Mouse (Mus musculus) heart, embryonic 10.5 days (tissue): ENCODE measurements around the gene Etv6. TPM values are rescaled to one million over a fixed set of nuclear protein-coding genes. Genes with fewer than 3 reads are reported as not detected.

Source experiments
- DNase-seq: peaks from one replicate; pipeline ENCODE4 v3.0.0-alpha.2; 2017; ENCODE audit warnings: low spot score
- H3K27ac ChIP-seq: fragments of 300-500 bp; sonication (generic); 2 replicates; pipeline ENCODE4 v1.5.1; 2016; ENCODE audit warnings: mild to moderate bottlenecking
- H3K27me3 ChIP-seq: fragments of 300-500 bp; sonication (generic); 2 replicates; pipeline ENCODE4 v1.6.1; 2016; ENCODE audit warnings: mild to moderate bottlenecking; ENCODE audit not compliant: poor library complexity, insufficient read depth, severe bottlenecking
- H3K36me3 ChIP-seq: fragments of 300-500 bp; sonication (generic); 2 replicates; pipeline ENCODE4 v1.6.1; 2016; ENCODE audit warnings: mild to moderate bottlenecking, moderate library complexity
- H3K4me1 ChIP-seq: fragments of 300-500 bp; sonication (generic); 2 replicates; pipeline ENCODE4 v1.6.1; 2016; ENCODE audit warnings: mild to moderate bottlenecking
- H3K4me3 ChIP-seq: fragments of 300-500 bp; sonication (generic); 2 replicates; pipeline ENCODE4 v1.5.1; 2016; ENCODE audit warnings: mild to moderate bottlenecking, moderate library complexity
- H3K9me3 ChIP-seq: fragments of 300-500 bp; sonication (generic); 2 replicates; pipeline ENCODE4 v1.6.1; 2016; ENCODE audit warnings: mild to moderate bottlenecking, moderate library complexity
- WGBS: fragments of 180-500 bp; shearing (Covaris S2); methylation state at CpG from one replicate; pipeline ENCODE4 v1.1.7; 2016; 5-methylcytosine and 5-hydroxymethylcytosine counted together
- polyA plus RNA-seq: library from polyadenylated mRNA; unstranded; fragments of >200 nt; fragmentation: Nextera tagmentation; extraction: Ambion mirVana; gene quantifications from 2 replicates; pipeline ENCODE4 v1.2.1, GENCODE M21; 2016

The Etv6 gene
- polyA plus RNA-seq, 1 experiment from 2014 or later, result 16.2 TPM

DNA sequence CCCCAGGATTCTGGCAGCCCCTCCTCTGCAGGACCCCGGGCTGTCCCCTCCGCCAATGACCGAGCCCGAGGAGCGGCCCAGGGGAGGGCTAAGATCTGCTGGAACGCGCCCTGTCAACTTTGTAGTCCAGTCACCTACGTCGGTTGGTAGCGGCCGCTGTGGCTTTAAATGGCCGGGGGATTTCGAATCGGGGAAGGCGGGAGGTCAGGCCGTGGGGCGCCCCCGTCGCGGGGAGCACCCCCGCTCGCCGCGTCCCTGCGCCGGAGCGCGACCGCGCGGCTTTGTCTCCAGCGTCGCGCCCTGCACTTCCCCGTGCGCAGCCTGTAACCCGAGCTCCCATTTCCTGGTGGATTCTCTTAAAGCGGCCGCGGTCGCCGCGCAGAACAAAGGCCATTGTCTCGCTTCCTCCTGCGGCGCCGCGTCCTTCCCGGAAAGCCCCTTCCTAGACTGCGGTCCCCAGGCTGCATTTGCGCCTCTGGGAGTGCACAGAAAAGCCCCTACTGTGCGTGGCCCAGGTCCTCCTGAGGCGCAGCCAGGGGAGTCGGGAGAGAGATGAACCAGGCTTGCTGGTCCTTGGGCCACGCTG lies 503 bp upstream of the Etv6 start:
- Histone ChIP-seq H3K9me3 (no peaks in the 10 kb centered on the region), H3K36me3 (no peaks in the 10 kb centered on the region), H3K27me3 (no peaks in the 10 kb centered on the region), H3K4me1 (peaks cover 34% of the 10 kb centered on the region), H3K27ac (peak overlapping the region; percentile 100), H3K4me3 (peak overlapping the region; percentile 86)
- under 1% methylated on average over 55 of the region's 55 CpGs for WGBS
- peak; percentile 96 for DNase-seq

- DNase-seq, result no peak
- Histone ChIP-seq H3K27me3 (no peaks in the 10 kb centered on the region), H3K9me3 (no peaks in the 10 kb centered on the region), H3K4me1 (peaks cover 49% of the 10 kb centered on the region), H3K36me3 (no peaks in the 10 kb centered on the region), H3K4me3 (peak overlapping the region; percentile 86), H3K27ac (peak overlapping the region; percentile 100)
- 0% methylated on average over 7 of the region's 8 CpGs for WGBS
Measured at GRCm38 (mm10) chr6:134036491-134036911, 1.0 kb downstream of the Etv6 start.

GRCm38 (mm10) chr6:134036951-134037431 lies 1.5 kb downstream of the Etv6 start:
- Histone ChIP-seq H3K9me3 (no peaks in the 10 kb centered on the region), H3K4me1 (peaks cover 54% of the 10 kb centered on the region), H3K27ac (peak overlapping the region; percentile 100), H3K27me3 (no peaks in the 10 kb centered on the region), H3K4me3 (peak overlapping the region; percentile 86), H3K36me3 (no peaks in the 10 kb centered on the region)
- no peak for DNase-seq
- 10% methylated on average over 3 of the region's 3 CpGs for WGBS

- no peaks in the 10 kb centered on the region for H3K27me3 ChIP-seq
- no peak for DNase-seq
- H3K4me1 ChIP-seq, result peaks cover 62% of the 10 kb centered on the region
- no peaks in the 10 kb centered on the region for H3K36me3 ChIP-seq
- H3K4me3 ChIP-seq, result peak overlapping the region; percentile 86
- peak overlapping the region; percentile 42; the same call in 1 of the 2 replicates for H3K27ac ChIP-seq
- no peaks in the 10 kb centered on the region for H3K9me3 ChIP-seq
- 14% methylated on average over 10 of the region's 10 CpGs for WGBS
Measured at GRCm38 (mm10) chr6:134037960-134038359, 2.5 kb downstream of the Etv6 start.

GRCm38 (mm10) chr6:134038881-134039280 lies 3.4 kb downstream of the Etv6 start:
- WGBS, result 3% methylated on average over 6 of the region's 6 CpGs
- Histone ChIP-seq H3K9me3 (no peaks in the 10 kb centered on the region), H3K36me3 (no peaks in the 10 kb centered on the region), H3K4me1 (peaks cover 71% of the 10 kb centered on the region), H3K4me3 (peak overlapping the region; percentile 86), H3K27ac (peak overlapping the region; percentile 63), H3K27me3 (no peaks in the 10 kb centered on the region)
- DNase-seq, result peak; percentile 83

DNA sequence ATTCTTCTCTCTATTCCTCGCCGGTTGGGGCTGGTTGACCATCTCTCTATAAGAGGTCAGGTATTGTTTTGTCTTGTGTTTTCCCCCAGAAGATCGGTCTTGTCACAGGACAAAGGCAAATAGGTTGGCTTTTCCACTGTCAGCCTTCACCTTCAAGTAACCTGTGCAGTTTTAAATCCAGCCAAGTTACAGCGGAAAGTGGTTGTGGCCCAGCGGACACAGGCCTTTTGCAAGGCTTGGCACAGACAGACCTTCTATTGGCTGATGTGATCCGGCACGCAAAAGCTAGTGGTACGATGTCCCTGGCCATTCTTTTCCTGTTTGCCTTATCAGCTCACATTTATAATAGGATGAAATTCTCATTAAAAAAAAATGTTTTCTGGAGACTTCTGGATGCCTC lies 3.9 kb downstream of the Etv6 start:
- WGBS, result 61% methylated on average over 8 of the region's 8 CpGs

DNA sequence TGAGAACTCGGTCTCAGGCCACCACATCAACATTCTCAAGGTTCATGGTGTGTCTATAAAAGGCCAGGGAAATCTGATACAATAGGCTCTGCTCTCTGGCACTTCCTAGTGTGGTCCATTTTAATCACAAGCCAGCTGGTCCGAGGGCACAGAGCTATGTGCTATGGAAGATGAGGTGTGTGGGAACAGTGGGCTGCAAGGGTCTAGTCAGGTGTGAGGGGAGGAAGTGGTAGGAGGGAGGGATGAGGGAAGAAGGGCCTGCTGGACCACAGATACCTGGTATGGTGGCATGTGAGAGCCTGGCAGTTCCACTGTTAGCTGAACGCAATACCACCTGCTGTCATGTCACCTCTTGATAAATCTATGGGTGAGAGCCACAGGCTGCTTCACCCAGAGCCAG lies 4.8 kb downstream of the Etv6 start:
- Histone ChIP-seq H3K9me3 (no peaks in the 10 kb centered on the region), H3K4me3 (no peak overlapping the region), H3K27ac (0 out of 2 replicates have a peak overlapping the region, but pooled peaks have one; percentile 6), H3K27me3 (no peaks in the 10 kb centered on the region), H3K4me1 (peaks cover 80% of the 10 kb centered on the region), H3K36me3 (no peaks in the 10 kb centered on the region)
- WGBS, result 58% methylated on average over 3 of the region's 3 CpGs
- no peak for DNase-seq

More for the DNA sequence above, 3.9 kb downstream of the Etv6 start:
- Histone ChIP-seq H3K27me3 (no peaks in the 10 kb centered on the region), H3K36me3 (no peaks in the 10 kb centered on the region), H3K9me3 (no peaks in the 10 kb centered on the region), H3K27ac (peak overlapping the region; percentile 63), H3K4me3 (peak overlapping the region; percentile 86), H3K4me1 (peaks cover 71% of the 10 kb centered on the region)
- no peak for DNase-seq

GRCm38 (mm10) chr6:134041286-134041685 lies 5.8 kb downstream of the Etv6 start:
- 0 out of 2 replicates have a peak overlapping the region, but pooled peaks have one; percentile 62 for H3K27ac ChIP-seq
- H3K36me3 ChIP-seq, result no peaks in the 10 kb centered on the region
- WGBS, result 72% methylated on average over 7 of the region's 7 CpGs
- peaks cover 89% of the 10 kb centered on the region for H3K4me1 ChIP-seq
- no peak overlapping the region for H3K4me3 ChIP-seq
- DNase-seq, result no peak
- H3K27me3 ChIP-seq, result no peaks in the 10 kb centered on the region
- no peaks in the 10 kb centered on the region for H3K9me3 ChIP-seq

DNA sequence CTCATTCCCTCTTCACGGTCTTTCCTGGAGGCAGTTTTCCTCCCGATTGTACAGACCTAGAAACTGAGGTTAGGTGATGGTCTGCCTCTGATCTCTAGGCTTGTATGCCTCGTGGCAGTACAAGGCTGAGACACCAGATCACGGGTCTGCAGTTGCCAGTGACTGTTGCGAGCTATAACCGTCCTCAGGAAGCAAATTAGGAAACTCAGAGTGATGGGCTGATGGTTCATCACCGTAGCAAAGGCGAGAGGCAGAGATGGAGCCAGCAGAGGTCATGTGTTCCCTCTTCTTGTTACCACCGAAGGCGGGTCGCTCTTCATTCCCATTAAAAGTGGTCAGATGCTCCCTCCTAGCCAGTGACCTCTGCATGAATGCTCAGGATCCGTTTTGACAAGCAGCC lies 6.4 kb downstream of the Etv6 start:
- H3K9me3 ChIP-seq, result no peaks in the 10 kb centered on the region
- no peaks in the 10 kb centered on the region for H3K27me3 ChIP-seq
- DNase-seq, result no peak
- H3K4me3 ChIP-seq, result no peak overlapping the region
- 24% methylated on average over 12 of the region's 12 CpGs for WGBS
- peaks cover 95% of the 10 kb centered on the region for H3K4me1 ChIP-seq
- H3K27ac ChIP-seq, result peak overlapping the region; percentile 62
- H3K36me3 ChIP-seq, result no peaks in the 10 kb centered on the region

DNA sequence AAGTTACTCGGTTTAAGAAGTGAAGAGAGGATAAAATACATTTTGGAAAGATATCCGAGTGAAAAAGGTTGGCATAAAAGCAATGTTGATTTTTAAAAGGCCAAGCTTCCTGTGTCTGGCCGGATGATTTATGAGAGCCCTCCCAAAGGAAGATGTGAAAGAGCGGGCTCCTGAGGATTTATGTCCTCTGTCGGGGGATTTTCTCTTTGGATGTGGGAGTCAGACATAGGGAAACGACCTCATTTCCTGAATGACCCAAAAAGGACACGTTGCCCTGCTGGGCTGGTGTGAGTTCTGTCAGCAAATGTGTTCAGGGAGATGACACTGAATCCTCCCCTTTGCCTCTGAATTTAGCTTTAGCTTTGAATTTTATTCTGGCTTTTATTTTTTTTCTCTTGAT lies 8.0 kb downstream of the Etv6 start:
- Histone ChIP-seq H3K9me3 (no peaks in the 10 kb centered on the region), H3K4me1 (peaks cover 90% of the 10 kb centered on the region), H3K27me3 (no peaks in the 10 kb centered on the region), H3K4me3 (no peak overlapping the region), H3K27ac (peak overlapping the region; percentile 54), H3K36me3 (no peaks in the 10 kb centered on the region)
- 36% methylated on average over 7 of the region's 7 CpGs for WGBS
- DNase-seq, result no peak

GRCm38 (mm10) chr6:134045092-134045868 lies 9.8 kb downstream of the Etv6 start:
- no peak for DNase-seq
- Histone ChIP-seq H3K27ac (no peak overlapping the region; the same call in 1 of the 2 replicates), H3K27me3 (no peaks in the 10 kb centered on the region), H3K36me3 (no peaks in the 10 kb centered on the region), H3K9me3 (no peaks in the 10 kb centered on the region), H3K4me3 (no peak overlapping the region), H3K4me1 (peaks cover 87% of the 10 kb centered on the region)
- WGBS, result 70% methylated on average over 9 of the region's 9 CpGs

- 14% methylated on average over 5 of the region's 5 CpGs for WGBS
Measured at GRCm38 (mm10) chr6:134046136-134046535, 10.6 kb downstream of the Etv6 start.

DNA sequence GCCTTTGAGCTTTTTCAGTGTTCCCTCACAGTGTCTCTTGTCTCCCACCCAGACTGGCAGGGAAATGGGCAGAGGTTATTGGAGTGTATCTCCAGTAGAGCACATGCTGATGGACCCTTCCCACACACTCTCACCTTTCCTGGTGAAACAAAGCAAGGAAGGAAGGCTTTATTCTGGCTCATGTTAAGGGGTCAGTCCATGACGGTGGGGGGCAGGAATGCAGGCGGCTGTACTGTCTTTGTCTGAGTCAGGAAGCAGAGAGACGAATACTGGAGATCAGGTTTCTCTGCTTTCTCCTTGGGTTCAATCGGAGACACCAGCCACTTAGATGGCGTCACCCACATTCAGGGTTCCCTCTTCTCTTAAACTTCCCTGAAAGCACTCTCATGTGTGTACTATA lies 11.7 kb downstream of the Etv6 start:
- H3K4me3 ChIP-seq, result no peak overlapping the region
- no peaks in the 10 kb centered on the region for H3K27me3 ChIP-seq
- 53% methylated on average over 5 of the region's 5 CpGs for WGBS
- peaks cover 80% of the 10 kb centered on the region for H3K4me1 ChIP-seq
- DNase-seq, result no peak
- H3K9me3 ChIP-seq, result no peaks in the 10 kb centered on the region
- peak overlapping the region; percentile 18; the same call in 1 of the 2 replicates for H3K27ac ChIP-seq
- no peaks in the 10 kb centered on the region for H3K36me3 ChIP-seq

More at GRCm38 (mm10) chr6:134046136-134046535, 10.6 kb downstream of the Etv6 start:
- H3K9me3 ChIP-seq, result no peaks in the 10 kb centered on the region
- no peaks in the 10 kb centered on the region for H3K27me3 ChIP-seq
- peaks cover 80% of the 10 kb centered on the region for H3K4me1 ChIP-seq
- H3K4me3 ChIP-seq, result no peak overlapping the region
- no peak for DNase-seq
- H3K36me3 ChIP-seq, result no peaks in the 10 kb centered on the region
- H3K27ac ChIP-seq, result peak overlapping the region; percentile 18; the same call in 1 of the 2 replicates
